Mouse (Mus musculus): Measurements from ENCODE around the gene Gkn2.

Gene Gkn2

DNA sequence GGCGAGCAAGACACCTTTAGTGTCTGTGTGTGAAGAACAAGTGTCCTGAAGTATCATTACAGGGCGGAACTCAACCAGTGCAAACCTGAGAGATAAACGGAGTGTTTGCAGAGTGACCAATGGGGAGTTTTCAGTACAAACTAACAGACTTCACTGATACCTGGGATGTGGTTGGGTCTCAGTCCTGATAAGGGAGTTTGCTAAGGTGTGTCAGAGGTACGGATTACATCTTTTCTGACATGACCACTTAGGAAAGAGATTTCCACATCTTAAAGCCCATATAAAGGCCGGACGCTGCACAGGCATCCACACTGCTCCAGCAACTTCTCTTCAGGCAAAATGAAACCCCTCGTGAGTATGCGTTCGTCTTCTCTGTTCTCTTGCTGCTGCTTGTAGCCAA, at the start of gene Gkn2:
Gene Gkn2 (plus strand): TSS at position 301 of the 400 bp plus-strand sequence.
- DNase-seq: no peak

DNA sequence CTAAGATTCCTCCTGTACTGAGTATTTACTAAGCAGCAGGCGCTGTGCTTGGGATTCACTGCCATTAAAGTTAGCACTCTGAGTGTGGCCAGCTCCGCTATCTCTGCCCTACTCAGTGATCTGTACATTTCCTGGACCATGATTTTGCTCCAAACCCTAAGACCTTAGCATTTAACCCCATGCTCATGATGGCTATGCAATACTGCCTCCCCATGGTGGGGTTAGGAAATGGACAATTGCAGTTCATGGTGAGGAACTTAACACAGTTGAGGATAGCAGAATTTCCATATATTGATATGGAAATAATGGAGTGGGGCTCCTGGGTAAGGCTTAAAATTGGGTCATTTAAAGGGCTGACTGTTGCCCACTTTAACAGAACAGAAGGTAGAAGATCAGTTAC, 49.8 kb upstream of the Gkn2 start:
- peak; percentile 47 for DNase-seq

DNA sequence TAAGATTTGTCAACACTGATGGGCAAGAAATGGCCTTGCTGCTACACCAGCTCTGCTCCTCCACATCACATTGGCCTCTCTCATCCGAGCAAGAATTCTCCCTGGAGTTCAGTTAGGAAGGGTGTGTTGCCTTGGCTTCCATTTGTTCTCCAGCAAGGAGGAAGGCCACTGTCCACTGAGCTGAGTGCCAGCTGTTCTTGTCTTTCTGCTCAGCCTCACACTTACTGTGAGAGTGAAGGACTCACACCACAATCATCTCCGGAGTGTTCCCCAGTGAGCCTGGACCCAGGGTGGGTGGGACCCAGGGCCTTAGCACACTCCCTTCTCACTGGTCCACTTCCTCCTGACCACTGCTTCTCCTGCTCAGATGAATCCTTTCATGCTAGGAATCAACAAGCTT, 46.2 kb upstream of the Gkn2 start:
- DNase-seq: no peak

DNA sequence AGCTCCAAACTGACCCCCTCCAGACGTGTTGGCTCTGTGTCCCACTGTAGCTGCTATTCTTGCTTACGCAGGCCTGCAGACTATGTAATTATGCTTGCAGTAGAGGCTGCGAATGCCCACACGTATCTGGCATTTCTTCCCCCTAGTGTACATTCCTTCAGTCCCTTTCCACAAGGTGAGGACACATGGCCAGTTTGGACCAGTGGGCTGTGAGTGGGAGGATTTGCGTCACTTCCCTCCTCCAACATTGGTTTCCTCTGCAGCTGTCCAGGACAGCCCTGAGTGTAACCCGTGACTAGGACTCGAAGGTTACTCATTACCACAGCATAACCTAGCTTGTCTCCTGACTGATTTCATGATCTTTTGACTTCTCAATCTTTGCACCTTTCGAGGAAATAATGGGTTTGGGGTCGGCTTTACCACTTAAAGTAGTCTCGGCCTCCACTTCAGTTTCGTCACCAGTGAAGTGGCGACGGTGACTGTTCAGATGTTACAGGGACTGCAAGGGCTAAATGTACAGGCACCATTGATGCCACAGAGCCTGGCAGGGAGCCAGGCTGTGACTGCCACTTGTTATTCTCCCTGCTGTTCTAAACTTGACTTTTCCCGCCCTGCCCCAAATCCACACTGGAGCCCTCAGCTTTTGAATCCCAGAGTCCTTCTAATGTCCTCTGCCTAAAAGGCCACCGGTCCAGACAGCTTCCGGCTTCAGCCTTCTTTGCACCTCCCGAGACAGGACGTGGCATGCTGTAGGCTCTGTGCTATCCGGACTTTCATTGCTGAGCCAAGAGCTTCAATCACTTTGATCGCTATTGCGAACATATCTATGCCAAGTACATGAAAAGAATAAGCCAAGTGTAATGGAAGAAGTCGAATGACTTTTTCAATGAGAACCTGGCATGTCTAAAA, 44.6 kb upstream of the Gkn2 start:
- DNase-seq: peak; percentile 74

DNA sequence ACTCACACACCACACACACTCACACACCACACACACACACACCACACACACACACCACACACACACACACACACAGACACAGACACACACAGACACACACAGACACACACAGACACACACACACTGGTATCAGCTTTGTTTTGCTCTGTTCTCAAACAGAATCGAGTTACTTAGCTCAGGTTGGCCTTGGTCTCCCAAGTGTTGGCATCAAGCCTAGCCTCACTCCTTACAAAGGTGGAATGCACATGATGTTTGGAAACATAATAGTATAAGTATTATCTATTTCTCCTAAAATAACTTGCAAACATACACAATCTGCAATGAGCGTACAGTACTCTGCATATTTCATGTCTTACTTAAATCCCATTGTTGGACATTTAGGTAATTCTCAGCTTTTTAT, 40.8 kb upstream of the Gkn2 start:
- no peak for DNase-seq

DNA sequence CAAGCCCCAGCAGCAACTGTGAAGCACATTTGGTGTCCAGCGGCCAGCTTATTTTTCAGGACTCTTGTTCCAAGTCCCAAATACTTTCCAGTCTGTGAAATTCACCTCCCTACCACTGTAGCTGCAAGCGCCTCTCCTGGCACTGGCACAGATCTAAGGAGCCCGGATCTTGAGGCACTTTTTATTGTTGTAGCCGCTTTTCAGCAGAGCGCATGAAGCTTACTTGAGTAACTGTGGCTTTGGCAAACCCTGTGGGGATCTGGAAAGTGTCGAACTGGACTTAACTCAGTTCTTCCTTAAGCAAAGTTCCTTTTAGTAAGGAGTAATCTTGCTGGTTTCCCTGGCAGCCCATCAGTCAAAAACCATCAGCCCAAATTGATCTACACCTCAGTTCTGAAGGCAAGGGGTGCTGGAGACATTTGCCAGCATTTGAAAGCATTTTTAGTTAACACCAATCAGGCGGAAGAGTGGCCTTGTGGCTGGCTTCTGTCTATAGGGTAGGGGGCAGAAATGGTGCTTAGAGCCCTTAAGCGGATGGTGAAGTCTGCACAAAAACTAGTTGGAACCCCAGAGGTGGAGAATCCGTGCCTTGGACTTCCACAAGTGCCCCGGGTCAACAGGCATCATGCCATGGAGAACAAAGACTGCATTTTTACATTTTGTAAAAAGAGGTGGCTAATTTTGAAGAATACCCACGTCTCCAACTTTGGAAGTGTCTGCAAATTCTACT, 38.6 kb upstream of the Gkn2 start:
- DNase-seq: peak; percentile 18

DNA sequence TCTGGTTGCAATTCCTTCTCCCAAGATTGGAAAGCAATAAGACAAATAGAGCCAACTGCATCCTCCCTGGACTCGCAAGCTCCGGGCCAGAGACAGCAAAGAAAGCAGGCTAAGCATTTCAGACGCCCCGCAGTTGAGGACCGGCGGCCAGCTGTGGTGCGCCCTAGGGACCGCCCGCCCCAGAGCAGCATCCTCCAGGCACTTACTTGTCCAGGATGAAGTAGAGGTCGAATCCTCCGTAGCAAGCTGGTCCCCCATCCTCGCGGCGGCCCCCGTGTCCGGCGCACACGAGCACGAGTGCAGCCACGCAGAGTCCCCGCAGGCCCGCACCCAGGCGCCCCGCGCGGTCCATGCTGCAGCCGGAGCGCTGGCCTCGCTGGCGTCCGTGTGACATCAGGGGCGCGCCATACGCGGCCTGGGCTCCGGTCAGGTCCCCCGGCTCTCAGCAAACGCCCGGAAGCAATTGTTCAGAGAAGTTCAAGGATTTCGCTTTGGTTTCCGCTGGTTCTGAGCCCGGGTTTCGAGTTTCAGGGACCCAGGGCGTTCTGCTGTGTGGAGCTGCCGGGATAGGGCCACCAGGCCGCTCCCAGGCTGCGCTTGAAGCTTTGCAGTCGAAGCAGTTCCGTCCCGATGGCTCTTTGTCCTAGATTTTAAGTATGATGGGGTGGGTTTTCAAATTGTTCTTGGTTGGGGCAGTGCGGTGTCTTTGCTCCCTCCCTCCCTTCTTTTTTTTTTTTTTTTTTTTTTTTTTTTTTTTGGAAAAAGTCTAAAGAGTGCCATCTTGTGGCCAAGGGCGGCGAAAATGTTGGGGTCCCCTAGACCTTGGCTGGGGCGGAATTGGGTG, 37.8 kb upstream of the Gkn2 start, which contains the start of gene Antxr1:
Gene Antxr1 (minus strand): TSS at position 731 of the 844 bp plus-strand sequence.
- DNase-seq: peak; percentile 33

DNA sequence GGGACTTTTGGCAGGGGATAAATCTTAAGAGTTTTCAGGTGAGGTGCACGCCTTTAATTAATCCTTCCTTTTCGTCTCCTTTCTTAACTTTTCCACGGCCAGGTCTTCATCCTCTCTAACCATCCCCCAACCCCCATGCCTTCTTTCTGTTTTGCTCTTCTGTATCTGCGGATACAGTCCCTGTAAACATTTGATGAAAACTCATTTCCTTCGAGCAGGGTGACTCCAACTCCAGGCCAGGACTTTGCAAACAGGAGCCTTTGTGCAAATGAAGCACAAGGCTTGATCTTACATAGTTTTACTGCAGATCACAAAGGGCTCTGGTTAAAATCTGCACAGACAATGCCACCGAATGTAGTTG, 37.2 kb upstream of the Gkn2 start:
- DNase-seq: no peak

DNA sequence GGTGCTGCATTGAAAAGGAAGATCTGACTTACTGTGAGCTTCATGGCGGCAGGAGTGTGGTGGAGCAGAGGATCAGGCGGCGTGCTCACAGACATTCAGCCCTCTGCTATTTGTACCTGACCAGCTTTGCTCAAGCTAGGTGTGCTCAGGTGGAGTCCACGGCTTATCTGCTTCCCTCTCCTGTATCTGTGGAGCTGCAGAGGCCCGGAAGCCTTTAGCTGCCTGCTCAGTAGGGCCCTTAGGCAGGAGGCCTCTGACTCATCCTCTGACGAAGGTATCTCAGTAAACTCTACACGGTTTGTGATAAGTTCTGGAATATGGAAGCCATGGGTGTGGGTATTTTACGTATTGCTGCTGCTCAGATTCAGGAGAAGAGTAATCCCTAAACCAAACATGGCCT, 22.3 kb upstream of the Gkn2 start, which contains the start of gene Gkn1:
Gene Gkn1 (minus strand): TSS at position 114 of the 400 bp plus-strand sequence.
- no peak for DNase-seq

DNA sequence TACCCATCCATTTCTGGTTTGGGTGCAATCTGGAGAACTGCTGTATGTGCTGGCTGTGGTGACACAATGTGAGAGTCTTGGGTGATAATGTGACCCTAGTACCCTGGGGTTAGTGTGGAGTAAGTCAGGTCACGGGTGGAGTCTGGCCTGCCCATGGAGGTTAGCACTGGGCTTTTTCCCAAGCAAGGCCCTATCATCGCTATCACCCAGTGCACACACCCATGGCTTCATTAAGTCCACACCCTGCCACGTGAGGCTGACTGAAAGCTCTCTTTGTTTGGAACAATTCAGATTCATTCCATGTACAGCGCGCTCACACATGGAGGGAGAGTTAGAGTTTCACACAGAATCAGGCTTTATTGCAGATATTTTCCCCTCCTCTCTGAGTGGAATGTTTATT, 18.7 kb upstream of the Gkn2 start:
- DNase-seq: no peak

DNA sequence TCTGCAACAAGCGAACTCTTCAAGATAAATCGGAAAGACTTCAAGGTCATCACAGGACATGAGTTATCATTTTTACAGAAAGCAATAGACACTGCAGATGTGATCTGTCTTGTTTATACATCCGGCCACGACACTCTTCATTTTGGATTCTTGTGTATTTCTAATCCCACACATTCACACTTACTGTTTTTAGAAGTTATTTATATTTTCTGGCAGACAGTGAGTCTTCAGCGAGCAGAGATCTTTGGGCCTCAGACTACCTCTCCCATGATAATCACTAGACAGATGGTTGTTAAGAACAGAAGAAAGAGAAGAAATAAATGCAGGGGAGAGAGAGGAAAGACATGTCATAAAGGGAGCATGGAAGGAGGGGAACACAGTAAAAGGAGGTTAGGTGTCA, 3.9 kb upstream of the Gkn2 start:
- no peak for DNase-seq

DNA sequence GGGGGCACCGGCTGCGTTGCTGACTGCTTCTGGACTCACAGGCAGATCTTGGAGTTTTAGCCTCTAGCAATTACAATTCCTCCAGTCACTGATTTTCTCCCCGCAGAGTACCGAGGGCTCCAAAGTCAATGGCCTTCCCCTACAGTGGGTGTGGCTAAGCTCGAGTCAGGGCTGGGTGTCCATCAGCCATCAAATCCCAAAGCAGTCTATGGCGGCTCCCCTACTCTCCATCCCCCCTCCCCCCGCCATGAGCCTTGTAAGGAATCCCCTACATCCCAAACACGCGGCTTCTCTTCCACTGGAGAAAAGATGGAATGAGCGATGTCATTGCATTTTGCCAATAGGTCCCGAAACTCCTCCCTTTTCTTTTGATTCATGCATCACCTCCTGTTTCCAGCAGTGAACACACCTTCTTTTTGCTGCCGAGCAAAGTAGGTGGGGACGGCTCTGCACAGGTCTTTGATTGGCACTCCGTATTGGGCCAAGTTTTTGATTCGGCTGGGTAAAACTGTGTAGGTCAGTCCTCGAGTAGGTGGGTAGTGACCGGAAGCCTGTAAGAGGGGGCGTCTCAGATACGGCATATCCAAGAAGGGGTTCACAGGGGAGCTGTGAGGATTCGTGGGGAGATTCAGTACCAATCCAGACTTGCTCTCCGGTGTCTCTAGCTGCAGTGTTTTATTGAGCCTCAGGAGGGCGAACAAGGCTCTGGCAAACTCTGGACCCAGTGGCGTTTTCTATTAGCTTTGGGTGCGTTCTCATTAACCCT, 11.0 kb downstream of the Gkn2 start:
- DNase-seq: no peak

DNA sequence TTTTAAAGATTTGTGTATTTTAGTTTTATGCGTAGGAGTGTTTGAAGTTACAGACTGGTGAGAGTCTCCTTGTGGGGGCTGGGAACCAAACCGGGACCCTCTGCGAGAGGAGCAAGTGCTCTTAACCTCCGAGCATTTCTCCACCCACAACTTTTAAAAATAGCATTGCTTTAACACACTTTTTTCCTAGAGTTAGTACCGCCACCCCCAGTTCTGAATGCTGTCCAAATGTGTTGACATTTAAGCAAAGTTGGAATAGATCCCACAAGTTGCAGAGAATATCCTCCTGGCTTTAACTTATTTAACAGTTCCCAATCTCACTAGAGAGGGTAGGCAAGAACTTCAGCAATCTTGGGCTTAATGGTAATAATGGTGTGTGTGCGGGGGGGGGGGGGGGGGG, 11.6 kb downstream of the Gkn2 start:
- DNase-seq: no peak

DNA sequence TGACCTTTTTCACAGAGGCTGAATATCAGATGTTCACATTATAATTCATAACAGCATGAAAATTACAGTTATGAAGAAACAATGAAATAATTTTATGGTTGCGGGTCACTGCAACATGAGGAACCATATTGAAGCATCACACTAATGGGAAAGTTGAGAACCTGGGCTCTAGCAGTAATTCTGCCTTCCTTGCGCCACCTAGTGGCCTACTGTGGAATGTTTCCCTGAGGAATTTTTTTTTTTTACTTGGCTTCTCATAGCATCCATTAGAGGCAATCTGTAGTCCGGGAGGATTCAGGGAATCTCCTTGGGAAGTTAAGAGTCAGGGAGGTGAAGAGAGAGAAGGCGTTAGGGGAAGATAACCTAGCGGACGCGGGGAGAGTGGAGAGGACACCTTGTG, 13.0 kb downstream of the Gkn2 start:
- DNase-seq: peak; percentile 62

DNA sequence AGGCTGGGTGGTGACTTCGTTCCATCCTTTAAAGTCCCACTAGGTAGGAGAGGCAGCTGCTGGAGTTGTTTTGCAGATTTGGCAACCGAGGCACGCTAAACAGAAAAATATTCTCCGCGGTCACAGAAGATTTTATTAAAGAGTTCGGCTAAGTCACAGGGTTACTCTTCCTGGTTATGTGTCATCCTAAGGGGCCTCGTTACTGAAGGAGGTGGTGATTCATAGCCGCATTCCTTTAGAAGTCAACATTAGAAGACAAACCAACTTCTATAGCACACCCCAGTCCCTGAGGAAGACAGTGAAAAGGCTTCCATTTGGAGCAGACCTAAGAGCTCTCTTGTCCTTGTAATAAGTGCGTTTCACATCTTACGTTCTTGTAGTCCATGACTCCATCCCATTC, 13.5 kb downstream of the Gkn2 start:
- no peak for DNase-seq

DNA sequence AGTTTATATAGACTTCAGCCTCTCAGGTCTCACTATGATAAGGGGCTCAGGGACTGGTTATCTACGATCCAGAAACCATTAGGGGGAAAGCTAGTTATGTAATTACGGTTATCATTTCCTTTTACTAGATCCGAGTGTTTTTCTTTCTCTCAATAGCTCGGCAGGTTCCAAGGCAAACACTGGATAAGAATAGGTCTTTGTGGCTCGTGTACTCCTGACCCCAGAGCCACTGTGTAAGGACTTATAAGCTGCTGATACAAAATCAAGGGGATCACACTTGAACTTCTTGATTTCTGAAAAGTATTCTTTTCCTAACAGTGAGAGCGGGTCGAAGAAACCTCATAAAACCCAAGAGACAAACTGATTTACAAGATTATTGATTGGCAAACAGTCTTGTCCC, 15.7 kb downstream of the Gkn2 start, which contains the start of gene Gkn3:
Gene Gkn3 (minus strand): TSS at position 59 of the 400 bp plus-strand sequence.
- DNase-seq: no peak

DNA sequence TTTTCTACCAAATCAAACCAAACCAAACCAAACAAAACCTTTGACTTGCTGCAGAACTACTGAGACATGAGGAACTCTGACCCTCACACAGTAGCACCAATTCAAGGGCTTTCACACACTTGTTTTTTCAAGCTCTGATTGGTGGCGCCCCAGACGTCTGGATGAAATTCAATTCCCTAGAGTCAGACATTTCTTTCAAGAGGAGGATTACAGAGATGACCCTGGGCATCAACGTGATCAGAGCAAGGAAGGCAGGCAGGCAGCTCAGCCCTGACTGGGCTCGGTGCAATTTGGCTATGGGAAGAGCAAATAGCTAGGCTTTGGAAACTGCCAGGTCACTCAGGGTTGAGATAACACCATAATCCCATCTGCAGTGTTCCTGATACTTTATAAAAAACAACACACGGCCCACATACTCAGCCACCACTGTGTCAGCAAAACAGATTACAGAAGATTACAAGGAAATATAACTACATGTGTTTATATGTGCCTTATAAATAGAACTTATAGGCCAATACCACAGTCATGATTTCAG, 16.4 kb downstream of the Gkn2 start:
- DNase-seq: no peak

DNA sequence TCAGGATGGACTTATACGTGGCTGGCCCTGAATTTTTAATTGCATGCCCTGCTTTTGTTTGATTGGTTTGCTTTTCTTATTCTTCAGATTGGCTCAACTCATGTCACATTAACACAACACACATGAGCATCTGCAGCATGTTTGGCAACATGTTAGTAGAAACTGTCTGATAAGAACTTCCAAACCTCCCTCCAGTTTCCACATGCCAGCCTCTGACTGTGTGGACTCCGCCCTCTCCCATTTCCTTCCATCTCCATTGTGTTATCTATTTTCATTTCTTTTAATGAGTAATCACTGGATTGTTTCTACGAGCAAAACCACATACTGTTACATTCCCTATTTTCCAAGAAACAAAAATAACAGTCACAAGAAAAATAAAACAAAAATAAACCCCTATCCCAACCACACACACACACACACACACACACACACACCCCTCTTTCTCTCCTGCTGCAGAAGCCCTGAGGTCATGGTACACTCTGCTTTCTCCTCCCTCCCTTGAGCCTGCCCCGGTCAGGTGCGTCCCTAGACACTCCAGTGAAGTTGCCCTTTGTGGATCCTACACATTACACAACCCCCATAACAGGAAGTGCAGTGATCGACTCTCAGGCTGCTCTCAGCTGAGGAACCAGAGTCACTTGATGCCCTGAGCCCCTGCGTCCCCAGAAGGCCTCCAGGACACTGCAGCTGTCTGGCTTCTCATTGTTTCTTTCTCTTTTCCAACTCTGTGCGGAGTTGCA, 20.5 kb downstream of the Gkn2 start:
- DNase-seq: peak; percentile 35

DNA sequence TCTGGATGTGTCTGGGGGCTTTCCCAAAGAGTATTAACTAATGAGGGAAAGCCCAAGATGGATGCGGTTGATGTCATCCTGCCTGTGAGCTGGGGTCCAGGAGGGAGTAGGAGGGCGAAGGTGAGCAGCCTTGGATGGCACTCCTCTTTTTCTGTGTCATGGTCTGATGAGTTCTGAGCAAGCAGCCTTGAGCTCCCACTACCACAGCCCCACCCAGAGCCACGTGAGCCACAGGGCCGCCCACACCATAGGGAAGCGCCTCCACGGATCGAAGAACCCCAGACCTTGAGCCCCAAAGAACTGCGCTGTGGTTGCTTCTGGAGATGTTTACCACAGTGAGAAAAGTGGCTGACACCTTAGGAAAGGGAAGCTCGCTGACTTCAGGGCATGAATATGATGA, 21.6 kb downstream of the Gkn2 start:
- DNase-seq: no peak

DNA sequence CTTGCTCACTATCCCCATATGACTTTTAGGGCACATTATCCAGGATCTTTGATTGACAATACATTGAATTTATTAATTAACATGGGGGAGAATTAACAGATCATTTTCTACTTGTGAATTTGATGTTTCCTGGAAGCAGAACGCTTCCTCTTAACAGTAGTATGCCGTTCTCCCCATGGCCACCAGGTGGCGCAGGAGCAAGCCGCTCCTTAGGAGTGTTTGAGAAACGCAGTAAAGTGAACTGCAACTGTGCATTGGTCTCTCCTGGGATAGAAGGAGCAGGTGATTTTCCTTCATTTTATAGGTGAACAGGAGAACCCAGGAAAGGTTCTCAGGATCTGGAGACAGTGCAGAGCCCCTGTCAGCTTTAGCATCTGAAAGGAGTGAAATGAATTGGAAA, 26.0 kb downstream of the Gkn2 start:
- peak; percentile 71 for DNase-seq

DNA sequence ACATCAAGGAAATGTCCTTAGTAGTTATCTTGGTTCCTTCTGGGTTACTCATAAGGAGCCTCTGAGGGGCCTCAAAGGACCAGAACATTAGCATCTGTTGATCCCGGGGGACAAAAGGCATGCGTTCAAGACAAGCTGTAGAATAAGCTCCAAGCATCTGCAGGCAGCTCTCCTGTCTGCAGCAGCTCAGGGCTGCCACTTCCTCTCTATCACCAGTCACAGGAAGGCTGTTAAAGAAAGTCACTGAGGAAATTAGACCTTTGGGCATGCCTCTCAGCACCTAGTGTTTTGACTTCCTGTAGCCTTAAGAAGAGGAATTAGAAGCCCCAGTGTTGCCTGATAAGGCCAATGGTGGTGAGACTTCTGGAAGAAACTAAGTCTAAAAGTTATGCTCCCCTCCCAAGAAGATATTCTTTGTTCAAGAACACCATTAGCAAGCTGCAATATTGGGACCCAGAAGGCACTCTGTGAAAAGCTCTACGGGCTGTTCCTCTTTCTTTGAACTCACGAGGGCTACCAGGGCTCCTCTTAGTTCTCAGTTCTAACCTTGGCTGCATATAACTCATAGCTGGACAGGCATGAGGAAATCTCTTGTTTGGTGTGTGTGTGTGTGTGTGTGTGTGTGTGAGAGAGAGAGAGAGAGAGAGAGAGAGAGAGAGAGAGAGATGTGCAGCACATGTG, 26.9 kb downstream of the Gkn2 start:
- no peak for DNase-seq
